Mouse (Mus musculus) MEL (cell line): Measurements from ENCODE around the gene Enox1. TPM values are rescaled to one million over a fixed set of nuclear protein-coding genes. Genes with fewer than 3 reads are reported as not detected.

Experiments used
- DNase-seq: peaks from one replicate; pipeline ENCODE4 v3.0.0; 2011; ENCODE audit warnings: low read depth, low spot score
- H3K27ac ChIP-seq: 2 replicates; pipeline ENCODE4 v1.5.1; 2012; ENCODE audit warnings: low read depth, mild to moderate bottlenecking, control low read depth, low read length, moderate library complexity; ENCODE audit not compliant: control insufficient read depth
- H3K27me3 ChIP-seq, 2 experiments: fragments of 150-350 bp in 1 of 2; sonication (generic) in 1 of 2; 2 replicates each; pipeline ENCODE4 v1.6.1; 2012; ENCODE audit warnings: low read length in 2 of 2, mild to moderate bottlenecking in 2 of 2, improper control_type of control experiment in 1 of 2, moderate library complexity in 1 of 2; ENCODE audit not compliant: insufficient read depth in 2 of 2, control insufficient read depth in 1 of 2
- H3K36me3 ChIP-seq, 2 experiments: 2 replicates each; pipeline ENCODE4 v1.6.1; 2012 to 2014; ENCODE audit warnings: low read length in 2 of 2, improper control_type of control experiment in 1 of 2, inconsistent platforms in 1 of 2, mild to moderate bottlenecking in 1 of 2; ENCODE audit not compliant: insufficient read depth in 2 of 2, control insufficient read depth in 1 of 2
- H3K4me1 ChIP-seq, 2 experiments: fragments of 150-350 bp in 1 of 2; sonication (generic) in 1 of 2; 2 replicates each; pipeline ENCODE4 v1.6.1; 2012; ENCODE audit warnings: low read length in 2 of 2, improper control_type of control experiment in 1 of 2, mild to moderate bottlenecking in 1 of 2; ENCODE audit not compliant: insufficient read depth in 2 of 2, control insufficient read depth in 1 of 2
- H3K4me3 ChIP-seq, 2 experiments: fragments of 150-350 bp in 1 of 2; sonication (generic) in 1 of 2; 2 replicates each; pipeline ENCODE4 v1.5.1; 2012; ENCODE audit warnings: low read depth in 2 of 2, low read length in 2 of 2, mild to moderate bottlenecking in 2 of 2, moderate library complexity in 2 of 2, control low read depth in 1 of 2, improper control_type of control experiment in 1 of 2; ENCODE audit not compliant: control insufficient read depth in 1 of 2, insufficient read depth in 1 of 2
- H3K79me2 ChIP-seq: 2 replicates; pipeline ENCODE4 v1.6.1; 2012; ENCODE audit warnings: mild to moderate bottlenecking, low read length, moderate library complexity; ENCODE audit not compliant: control insufficient read depth, poor library complexity, insufficient read depth
- H3K9ac ChIP-seq: 2 replicates; pipeline ENCODE4 v1.6.1; 2012; ENCODE audit warnings: low read depth, mild to moderate bottlenecking, control low read depth, low read length, moderate library complexity; ENCODE audit not compliant: control insufficient read depth, poor library complexity, severe bottlenecking
- H3K9me3 ChIP-seq: fragments of 150-350 bp; sonication (generic); replicated peaks from 2 replicates; pipeline ENCODE4 v1.6.1; 2012; ENCODE audit warnings: mild to moderate bottlenecking, low read length, improper control_type of control experiment, moderate library complexity; ENCODE audit not compliant: insufficient read depth
- BHLHE40 ChIP-seq: IDR thresholded peaks from 2 replicates; pipeline ENCODE4 v1.6.1; 2012; ENCODE audit warnings: low read depth, mild to moderate bottlenecking, inconsistent platforms, low read length, improper control_type of control experiment, borderline replicate concordance
- CHD1 ChIP-seq: IDR thresholded peaks from 2 replicates; pipeline ENCODE4 v1.6.1; 2012; ENCODE audit warnings: low read depth, mild to moderate bottlenecking, inconsistent platforms, low read length, improper control_type of control experiment
- CHD2 ChIP-seq: IDR thresholded peaks from 2 replicates; pipeline ENCODE4 v1.6.1; 2011; ENCODE audit warnings: low read length, improper control_type of control experiment
- CTCF ChIP-seq, 3 experiments: IDR thresholded peaks in 2 of 3; conservative IDR thresholded peaks in 1 of 3; 2 replicates each; pipeline ENCODE4 v1.5.1; 2011 to 2012; ENCODE audit warnings: low read length in 3 of 3, low read depth in 2 of 3, mild to moderate bottlenecking in 2 of 3, improper control_type of control experiment in 1 of 3, inconsistent platforms in 1 of 3, mixed read lengths in 1 of 3, moderate library complexity in 1 of 3; ENCODE audit not compliant: control insufficient read depth in 1 of 3, insufficient read depth in 1 of 3, poor library complexity in 1 of 3, severe bottlenecking in 1 of 3
- E2F4 ChIP-seq: IDR thresholded peaks from 2 replicates; pipeline ENCODE4 v1.6.1; 2011; ENCODE audit warnings: low read depth, low read length, improper control_type of control experiment, borderline replicate concordance
- ELF1 ChIP-seq: IDR thresholded peaks from 2 replicates; pipeline ENCODE4 v1.6.1; 2014; ENCODE audit warnings: low read depth, mild to moderate bottlenecking, inconsistent platforms, low read length, improper control_type of control experiment, moderate library complexity
- EP300 ChIP-seq, 2 experiments: IDR thresholded peaks; 2 replicates each; pipeline ENCODE4 v1.6.1; 2011; ENCODE audit warnings: improper control_type of control experiment in 2 of 2, low read length in 2 of 2, low read depth in 1 of 2, mild to moderate bottlenecking in 1 of 2
- GABPA ChIP-seq: IDR thresholded peaks from 2 replicates; pipeline ENCODE4 v1.6.1; 2012; ENCODE audit warnings: low read depth, mild to moderate bottlenecking, inconsistent platforms, low read length, improper control_type of control experiment, moderate library complexity
- GATA1 ChIP-seq: IDR thresholded peaks from 2 replicates; pipeline ENCODE4 v1.6.1; 2011; ENCODE audit warnings: low read depth, low read length, improper control_type of control experiment
- HCFC1 ChIP-seq: IDR thresholded peaks from 2 replicates; pipeline ENCODE4 v1.6.1; 2012; ENCODE audit warnings: low read depth, mild to moderate bottlenecking, inconsistent platforms, low read length, improper control_type of control experiment, moderate library complexity
- MAZ ChIP-seq: IDR thresholded peaks from 2 replicates; pipeline ENCODE4 v1.6.1; 2012; ENCODE audit warnings: low read depth, mild to moderate bottlenecking, inconsistent platforms, low read length, improper control_type of control experiment
- MXI1 ChIP-seq: IDR thresholded peaks from 2 replicates; pipeline ENCODE4 v1.6.1; 2011; ENCODE audit warnings: mild to moderate bottlenecking, low read depth, low read length, improper control_type of control experiment
- MYC ChIP-seq: IDR thresholded peaks from 2 replicates; pipeline ENCODE4 v1.6.1; 2011; ENCODE audit warnings: low read depth, mild to moderate bottlenecking, low read length, improper control_type of control experiment, moderate library complexity
- NELFE ChIP-seq: IDR thresholded peaks from 2 replicates; pipeline ENCODE4 v1.6.1; 2011; ENCODE audit warnings: low read depth, low read length, improper control_type of control experiment
- POLR2AphosphoS2 ChIP-seq: IDR thresholded peaks from 2 replicates; pipeline ENCODE4 v1.6.1; 2011; ENCODE audit warnings: low read length, improper control_type of control experiment
- POLR2AphosphoS5 ChIP-seq: IDR thresholded peaks from 2 replicates; pipeline ENCODE4 v1.6.1; 2012; ENCODE audit warnings: low read depth, borderline replicate concordance, mild to moderate bottlenecking, inconsistent platforms, low read length, moderate library complexity, mixed read lengths
- RAD21 ChIP-seq: IDR thresholded peaks from 2 replicates; pipeline ENCODE4 v1.6.1; 2011; ENCODE audit warnings: mild to moderate bottlenecking, low read depth, low read length, improper control_type of control experiment
- RCOR1 ChIP-seq: IDR thresholded peaks from 2 replicates; pipeline ENCODE4 v1.6.1; 2012; ENCODE audit warnings: low read depth, mild to moderate bottlenecking, inconsistent platforms, low read length, improper control_type of control experiment
- SIN3A ChIP-seq: IDR thresholded peaks from 2 replicates; pipeline ENCODE4 v1.6.1; 2012; ENCODE audit warnings: low read length, improper control_type of control experiment, inconsistent platforms
- SMC3 ChIP-seq: IDR thresholded peaks from 2 replicates; pipeline ENCODE4 v1.6.1; 2011; ENCODE audit warnings: low read depth, low read length, improper control_type of control experiment
- TAL1 ChIP-seq: IDR thresholded peaks from 2 replicates; pipeline ENCODE4 v1.6.1; 2012; ENCODE audit warnings: mild to moderate bottlenecking, inconsistent platforms, low read length, moderate library complexity, mixed read lengths
- TBP ChIP-seq: IDR thresholded peaks from 2 replicates; pipeline ENCODE4 v1.8.0; 2011; ENCODE audit warnings: low read depth, low read length, improper control_type of control experiment
- TCF12 ChIP-seq: IDR thresholded peaks from 2 replicates; pipeline ENCODE4 v1.6.1; 2014; ENCODE audit warnings: low read depth, mild to moderate bottlenecking, inconsistent platforms, low read length, improper control_type of control experiment, moderate library complexity
- UBTF ChIP-seq: IDR thresholded peaks from 2 replicates; pipeline ENCODE4 v1.6.1; 2012; ENCODE audit warnings: low read depth, mild to moderate bottlenecking, inconsistent platforms, low read length, improper control_type of control experiment, moderate library complexity, borderline replicate concordance; ENCODE audit not compliant: insufficient read depth
- USF1 ChIP-seq: IDR thresholded peaks from 2 replicates; pipeline ENCODE4 v1.6.1; 2014; ENCODE audit warnings: low read depth, mild to moderate bottlenecking, inconsistent platforms, low read length, improper control_type of control experiment, moderate library complexity
- USF2 ChIP-seq, 2 experiments: IDR thresholded peaks; 2 replicates each; pipeline ENCODE4 v1.6.1; 2011 to 2012; ENCODE audit warnings: improper control_type of control experiment in 2 of 2, low read length in 2 of 2, borderline replicate concordance in 1 of 2, inconsistent platforms in 1 of 2, low read depth in 1 of 2, mild to moderate bottlenecking in 1 of 2; ENCODE audit not compliant: insufficient read depth in 1 of 2
- ZC3H11A ChIP-seq: IDR thresholded peaks from 2 replicates; pipeline ENCODE4 v1.6.1; 2012; ENCODE audit warnings: low read depth, mild to moderate bottlenecking, inconsistent platforms, low read length, improper control_type of control experiment
- polyA plus RNA-seq, 2 experiments: library from polyadenylated mRNA; stranded (reverse) in 1 of 2; unstranded in 1 of 2; fragments of >175 nt in 1 of 2; fragments of >200 nt in 1 of 2; gene quantifications; 2 replicates each; pipeline versions ENCODE4 v1.2.1 to v1.2.4; 2012; ENCODE audit warnings: low replicate concordance in 2 of 2, low read depth in 1 of 2; ENCODE audit not compliant: insufficient read length in 2 of 2, insufficient read depth in 1 of 2, missing spikeins in 1 of 2
- total RNA-seq: library from RNA; depleted of rRNA; stranded (reverse); fragments of 300-350 nt; gene quantifications from 2 replicates; pipeline ENCODE4 v1.2.3, GENCODE M21; 2012

The Enox1 gene
- total and polyA plus RNA-seq, 3 experiments: not detected

- Histone ChIP-seq H3K27ac (no peak overlapping the region), H3K27me3 (no peaks in the 10 kb centered on the region), H3K4me3 (no peak overlapping the region), H3K9ac (no peak overlapping the region), H3K4me1 (no peaks in the 10 kb centered on the region), H3K36me3 (no peaks in the 10 kb centered on the region), H3K9me3 (no peaks in the 10 kb centered on the region), H3K79me2 (no peaks in the 10 kb centered on the region)
- TF ChIP-seq UBTF: no peak
- no peak for TF ChIP-seq HCFC1
- TF ChIP-seq BHLHE40: no peak
- TF ChIP-seq GABPA: no peak
- no peak for TF ChIP-seq POLR2AphosphoS2
- TF ChIP-seq MYC: no peak
- TF ChIP-seq ELF1: no peak
- no peak for TF ChIP-seq SIN3A
- TF ChIP-seq CHD2: no peak
- no peak for TF ChIP-seq USF1
- no peak for DNase-seq
These were observed 485.8 kb downstream of the Enox1 start for GRCm38 (mm10) chr14:77642314-77642713.

GRCm38 (mm10) chr14:77646196-77646595, 489.6 kb downstream of the Enox1 start:
- DNase-seq: no peak
- H3K4me3 ChIP-seq: no peak overlapping the region
- no peaks in the 10 kb centered on the region for H3K9me3 ChIP-seq
- no peak overlapping the region for H3K9ac ChIP-seq
- H3K27ac ChIP-seq: no peak overlapping the region
- no peak for TF ChIP-seq ZC3H11A
- no peak for TF ChIP-seq USF2 (IDR thresholded peaks at IDR 0.05; ENCODE audit: borderline replicate concordance in 1 of 2, insufficient read depth in 1 of 2, low read depth in 1 of 2, low read length in 2 of 2)
- no peak for TF ChIP-seq TBP
- TF ChIP-seq EP300 (IDR thresholded peaks at IDR 0.05; ENCODE audit: low read depth in 1 of 2, low read length in 2 of 2): no peak
- no peak for TF ChIP-seq RAD21
- no peak for TF ChIP-seq GATA1
- no peak for TF ChIP-seq MYC
- TF ChIP-seq CHD1: no peak
- H3K27me3 ChIP-seq: no peaks in the 10 kb centered on the region
- H3K4me1 ChIP-seq: no peaks in the 10 kb centered on the region
- no peaks in the 10 kb centered on the region for H3K36me3 ChIP-seq
- H3K79me2 ChIP-seq: no peaks in the 10 kb centered on the region

- H3K36me3 ChIP-seq: no peaks in the 10 kb centered on the region
- no peaks in the 10 kb centered on the region for H3K27me3 ChIP-seq
- no peak overlapping the region for H3K27ac ChIP-seq
- no peak for TF ChIP-seq RCOR1
- no peak for TF ChIP-seq CTCF (IDR thresholded peaks at IDR 0.05 in 2 of 3, conservative IDR thresholded peaks at IDR 0.05 in 1 of 3; ENCODE audit: control insufficient read depth in 1 of 3, insufficient read depth in 1 of 3, low read depth in 2 of 3, low read length in 3 of 3, poor library complexity in 1 of 3, severe bottlenecking in 1 of 3)
- TF ChIP-seq MAZ: no peak
- TF ChIP-seq NELFE: no peak
- no peak for TF ChIP-seq POLR2AphosphoS5
- no peak for TF ChIP-seq TCF12
- no peak for TF ChIP-seq EP300 (IDR thresholded peaks at IDR 0.05; ENCODE audit: low read depth in 1 of 2, low read length in 2 of 2)
- no peak for TF ChIP-seq MXI1
- no peak for TF ChIP-seq POLR2AphosphoS2
- no peak for TF ChIP-seq GATA1
- no peak for TF ChIP-seq E2F4
- TF ChIP-seq SMC3: no peak
- no peak for TF ChIP-seq TAL1
- TF ChIP-seq ZC3H11A: no peak
- no peak for DNase-seq
- no peak overlapping the region for H3K9ac ChIP-seq
- H3K79me2 ChIP-seq: no peaks in the 10 kb centered on the region
- no peaks in the 10 kb centered on the region for H3K9me3 ChIP-seq
- H3K4me1 ChIP-seq: no peaks in the 10 kb centered on the region
- H3K4me3 ChIP-seq: no peak overlapping the region
These were observed 490.5 kb downstream of the Enox1 start for GRCm38 (mm10) chr14:77647017-77647416.
